Mouse (Mus musculus): ENCODE measurements around the gene Ccdc6. TPM values are rescaled to one million over a fixed set of nuclear protein-coding genes. Genes with fewer than 3 reads are reported as not detected.

Gene Ccdc6
- 21.2 and 22.0 TPM in 2 replicates for polyA plus RNA-seq (2015; fragmentation: Nextera tagmentation; extraction: Ambion mirVana)

DNA sequence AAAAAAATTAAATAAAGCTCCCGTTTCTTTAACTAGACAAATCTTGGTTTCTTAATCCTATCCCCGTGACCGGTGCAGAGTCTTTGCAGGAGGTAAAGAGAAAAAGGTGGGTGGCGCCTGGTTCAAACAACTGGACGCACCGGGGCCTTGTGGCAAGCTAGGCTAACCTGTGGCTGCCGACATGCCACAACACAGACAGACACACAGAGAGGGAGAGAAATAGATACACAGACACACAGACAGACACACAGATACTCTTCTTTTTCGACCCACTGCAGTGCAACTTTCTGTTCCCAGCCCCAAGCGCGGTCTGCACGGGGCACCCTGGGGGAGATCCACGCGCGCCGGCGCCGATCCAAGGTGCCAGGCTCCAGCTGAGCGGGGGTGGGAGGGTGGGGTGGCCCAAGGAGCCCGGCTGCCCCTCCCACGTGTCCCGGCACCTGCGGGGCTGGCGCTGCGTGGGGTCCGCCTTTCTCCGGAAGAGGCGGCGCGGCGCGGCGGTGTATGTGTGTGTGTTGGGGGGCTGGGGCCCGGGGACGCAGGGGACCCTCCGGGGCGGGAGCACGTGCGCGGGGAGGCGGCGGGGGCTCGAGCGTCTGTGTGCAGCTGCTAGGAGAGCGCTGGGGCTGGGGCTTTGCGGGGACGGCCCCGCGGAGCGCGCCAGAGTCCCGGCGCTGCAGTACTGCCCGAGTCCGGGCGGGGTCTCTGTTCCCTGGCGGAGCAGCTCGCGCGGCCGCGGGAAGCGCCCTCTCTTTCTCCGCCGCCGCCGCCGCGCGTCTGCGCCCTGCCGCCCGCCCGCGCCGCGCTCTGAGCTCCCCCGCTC is at the start of gene Ccdc6:
Gene Ccdc6 (plus strand): TSS at position 756 of the 823 bp plus-strand sequence.

GRCm38 (mm10) chr10:70204505-70205399 is 107.8 kb downstream of the Ccdc6 start, which contains the start of gene Mrln:
Mrln (plus strand) TSS chr10:70204664.

Other genes with a start within 250 kb of the Ccdc6 start
- gene Mrln, start 107.5 kb downstream of the Ccdc6 start, polyA plus RNA-seq (2015; fragmentation: Nextera tagmentation; extraction: Ambion mirVana) = 2.8 TPM in 1 of 2 replicates, not detected in the other
- 2.7 and 3.3 TPM in 2 replicates for gene Slc16a9, start 148.0 kb downstream of the Ccdc6 start, polyA plus RNA-seq (2015; fragmentation: Nextera tagmentation; extraction: Ambion mirVana)